Mouse (Mus musculus) spleen, adult 2 months (tissue): Measurements from ENCODE around the gene Olfr1122.
"Not testable (repeated sequence)": the region's sequence is repeated elsewhere in the genome, so short reads cannot be mapped to it uniquely, and the experiment has no call there.

Source experiments
- CTCF ChIP-seq: fragments of 200-500 bp; IDR thresholded peaks from 2 replicates; pipeline ENCODE4 v1.5.1; 2011; ENCODE audit warnings: mild to moderate bottlenecking, inconsistent platforms; ENCODE audit not compliant: insufficient read depth, insufficient read length, insufficient replicate concordance; ENCODE audit errors: extremely low read depth
- POLR2A ChIP-seq: fragments of 200-500 bp; IDR thresholded peaks from 2 replicates; pipeline ENCODE4 v1.6.1; 2011; ENCODE audit warnings: low read depth, low read length, inconsistent platforms

GRCm38 (mm10) chr2:87393605-87394004, 8.0 kb downstream of the Olfr1122 start:
- TF ChIP-seq CTCF, POLR2A: not testable (repeated sequence)
